Mouse (Mus musculus) R1 (cell line): ENCODE data around the gene Hdgf.

Experiments used
- DNase-seq: peaks from one replicate; pipeline ENCODE4 v3.0.0-alpha.2; 2018; ENCODE audit warnings: low read depth, low spot score

Hdgf gene

GRCm38 (mm10) chr3:87909381-87909780 is 3.3 kb downstream of the Hdgf start:
- no peak for DNase-seq

DNA sequence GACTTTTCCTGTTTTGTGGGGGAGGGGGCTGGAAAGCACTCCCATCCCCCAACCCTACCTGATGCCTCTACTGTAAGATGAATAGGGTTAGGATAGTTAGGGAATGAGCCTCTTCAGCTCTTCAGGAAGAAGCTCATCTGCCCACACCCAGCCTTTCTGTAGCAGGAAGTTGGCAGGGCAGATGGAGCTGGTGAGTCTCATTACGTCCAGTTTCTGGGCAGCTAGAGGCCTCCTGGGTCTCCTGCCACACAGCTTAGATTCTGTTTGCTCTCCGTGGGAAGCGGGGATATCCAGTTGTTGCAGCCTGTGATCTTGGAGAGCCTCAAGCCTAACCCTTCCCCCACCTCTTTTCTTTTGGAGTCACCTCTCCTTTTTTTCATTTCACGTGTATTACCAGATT is 3.8 kb downstream of the Hdgf start:
- peak; percentile 57 for DNase-seq

GRCm38 (mm10) chr3:87910573-87911141 is 4.5 kb downstream of the Hdgf start:
- peak; percentile 100 for DNase-seq

DNA sequence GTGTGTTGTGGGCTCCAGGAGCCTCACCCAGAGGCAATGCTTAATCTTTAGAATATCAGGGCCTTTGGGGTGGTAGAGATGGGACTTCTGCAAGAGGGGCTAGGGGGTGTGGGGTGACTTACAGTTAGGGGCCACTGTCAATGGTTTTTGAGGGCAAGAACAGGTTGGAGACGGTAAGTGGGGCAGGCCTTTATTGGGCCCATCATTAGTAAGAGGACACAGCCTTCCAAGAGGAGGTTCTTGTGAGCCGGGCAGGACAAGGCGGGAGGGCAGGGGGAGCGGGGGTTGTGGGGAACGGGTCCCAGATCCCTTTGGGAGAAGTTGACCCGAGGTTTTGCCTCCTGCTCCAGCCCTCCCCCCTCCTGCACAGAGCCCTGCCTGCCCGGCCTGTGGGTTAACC is 7.4 kb downstream of the Hdgf start:
- DNase-seq, result no peak

GRCm38 (mm10) chr3:87913891-87914290 is 7.8 kb downstream of the Hdgf start:
- DNase-seq, result no peak

DNA sequence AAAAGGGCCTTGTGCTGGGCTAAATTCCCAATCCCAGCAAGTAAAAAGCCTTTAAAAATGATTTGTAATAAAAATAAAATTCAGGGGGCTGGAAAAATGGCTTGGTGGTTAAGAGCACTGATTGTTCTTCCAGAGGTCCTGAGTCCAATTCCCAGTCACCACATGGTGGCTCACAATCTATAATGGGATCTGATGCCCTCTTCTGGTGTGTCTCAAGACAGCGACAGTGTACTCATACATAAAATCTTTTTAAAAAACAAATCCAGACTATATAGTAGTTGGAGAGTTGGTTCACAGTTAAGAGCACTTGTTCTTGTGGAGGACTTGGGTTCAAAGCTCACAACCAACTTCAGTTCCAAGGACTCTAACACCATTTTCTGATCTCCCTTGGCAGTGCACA is 10.9 kb downstream of the Hdgf start:
- no peak for DNase-seq

- no peak for DNase-seq
Observed at GRCm38 (mm10) chr3:87918551-87918950, 12.4 kb downstream of the Hdgf start.

DNA sequence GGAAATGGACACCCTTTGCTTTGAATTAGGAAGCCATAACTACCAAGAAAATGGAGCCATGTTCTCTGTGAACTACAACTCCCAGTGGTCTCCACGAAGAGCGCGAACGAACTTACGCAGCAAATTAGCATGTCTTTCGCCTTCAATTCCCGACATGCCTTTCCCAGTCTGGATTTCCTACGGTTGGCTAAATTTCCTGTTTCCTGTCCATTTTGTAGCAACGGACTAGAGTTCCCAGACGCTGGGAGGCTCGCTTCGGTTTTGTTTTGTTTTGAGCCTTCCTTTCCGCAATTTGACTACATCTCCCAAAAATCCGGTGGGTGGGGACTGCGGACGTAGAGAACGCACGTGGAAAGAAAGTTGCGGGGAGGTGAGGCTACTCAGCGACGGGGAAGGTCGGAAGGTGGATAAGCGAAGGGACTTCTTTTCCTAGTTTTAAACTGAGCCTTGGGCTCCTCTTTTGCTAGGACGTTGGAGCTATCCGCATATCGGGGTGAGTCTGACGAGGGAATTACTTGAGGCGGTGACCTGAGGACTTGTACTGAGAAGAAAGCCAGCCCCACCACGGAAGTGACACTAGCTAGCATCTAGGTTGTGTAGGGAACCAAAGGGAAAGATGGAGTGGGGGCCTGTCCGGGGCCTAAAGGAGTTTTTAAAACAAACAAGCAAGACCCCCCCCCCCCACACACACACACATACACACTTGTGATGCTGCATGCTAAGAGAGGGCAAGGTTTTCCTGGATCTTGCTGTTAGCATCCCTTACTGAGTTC is 13.4 kb downstream of the Hdgf start, which contains the start of gene Mrpl24:
TSS of gene Mrpl24 (plus strand) at position 171 of the 773 bp plus-strand sequence.
- DNase-seq, result peak; percentile 98

- no peak for DNase-seq
Observed at GRCm38 (mm10) chr3:87920270-87920943, 14.3 kb downstream of the Hdgf start.

DNA sequence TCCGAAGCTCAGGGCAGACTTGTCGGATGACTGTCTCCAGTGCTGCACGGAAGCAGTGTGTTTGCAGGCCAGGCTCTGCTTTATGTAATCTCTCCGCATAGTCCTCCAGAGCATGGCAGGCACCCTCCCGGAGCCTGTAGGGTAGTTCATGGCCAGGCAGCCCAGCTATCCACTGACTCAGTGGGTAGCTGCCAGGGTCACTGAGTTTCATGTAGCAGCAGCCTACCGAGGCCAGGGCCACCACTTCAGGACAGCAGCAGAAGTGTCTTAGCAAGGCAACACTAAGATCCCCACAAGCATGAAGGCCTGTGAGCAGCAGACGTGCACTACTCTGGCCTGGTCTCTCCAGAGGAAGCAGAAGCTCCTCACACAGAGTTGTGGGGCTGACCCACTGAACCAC is 18.9 kb downstream of the Hdgf start:
- no peak for DNase-seq

DNA sequence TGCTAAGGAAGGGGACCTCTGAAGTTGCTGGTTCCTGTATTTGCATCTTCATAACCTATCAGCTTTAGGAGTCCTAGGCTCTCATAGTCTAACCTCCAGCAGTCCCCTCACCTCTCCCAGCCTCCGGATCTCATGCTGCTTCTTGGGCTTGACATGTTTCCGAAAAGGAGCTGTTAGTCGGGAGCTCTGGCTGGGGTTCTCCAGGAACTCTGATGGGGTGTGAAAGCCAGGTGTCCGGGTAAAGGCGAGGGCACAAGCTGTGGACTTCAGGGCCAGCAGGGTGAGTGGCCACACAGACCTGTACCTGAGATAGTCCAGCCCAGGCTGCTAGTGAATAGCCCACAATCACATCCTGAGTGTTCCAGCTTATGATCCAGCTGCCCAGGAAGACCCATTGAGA is 21.3 kb downstream of the Hdgf start:
- no peak for DNase-seq

GRCm38 (mm10) chr3:87929341-87930077 is 23.4 kb downstream of the Hdgf start:
- no peak for DNase-seq

- DNase-seq, result peak; percentile 98
Observed at GRCm38 (mm10) chr3:87930078-87930795, 24.1 kb downstream of the Hdgf start, which contains the start of the genes Isg20l2 and Rrnad1. Gene Isg20l2 (plus strand): TSS chr3:87930314. Gene Rrnad1 (minus strand): TSS chr3:87930717.

GRCm38 (mm10) chr3:87934026-87934425 is 27.9 kb downstream of the Hdgf start:
- no peak for DNase-seq

GRCm38 (mm10) chr3:87934501-87934900 is 28.4 kb downstream of the Hdgf start:
- DNase-seq, result no peak

DNA sequence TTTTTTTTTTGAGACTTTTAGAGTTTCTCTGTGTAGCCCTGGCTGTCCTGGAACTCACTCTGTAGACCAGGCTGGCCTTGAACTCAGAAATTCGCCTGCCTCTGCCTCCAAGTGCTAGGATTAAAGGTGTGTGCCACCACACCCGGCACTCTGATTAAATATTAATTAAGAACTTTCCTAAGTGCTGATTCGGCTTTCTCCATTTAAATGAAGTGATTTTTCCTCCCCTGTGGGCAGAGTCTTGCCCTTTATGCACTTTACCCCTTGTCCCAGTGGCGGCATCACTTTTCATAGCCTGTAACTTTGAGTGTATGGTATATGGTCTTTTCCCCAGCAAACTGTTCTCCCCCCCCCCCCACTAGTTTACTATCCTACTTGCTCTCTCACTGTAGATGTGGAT is 29.1 kb downstream of the Hdgf start:
- DNase-seq, result no peak

DNA sequence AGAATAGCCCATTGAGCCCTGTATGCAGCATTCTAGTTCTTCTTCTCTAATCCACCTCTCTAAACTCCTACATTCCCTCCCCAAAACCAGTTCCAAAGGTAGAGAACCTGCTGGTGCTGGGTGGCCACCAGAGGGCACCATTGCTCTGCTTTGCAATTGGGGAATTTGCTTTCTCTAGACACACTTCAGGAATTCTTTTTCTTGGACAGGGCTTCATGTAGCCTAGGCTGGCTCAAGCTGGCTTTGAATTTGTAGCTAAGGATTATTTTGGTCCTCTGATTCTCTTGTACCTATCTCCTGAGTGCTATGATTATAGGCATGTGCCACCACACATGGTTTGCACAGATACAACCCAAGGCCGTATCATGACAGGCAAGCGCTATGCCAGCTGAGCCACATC is 29.7 kb downstream of the Hdgf start:
- DNase-seq, result peak; percentile 88

DNA sequence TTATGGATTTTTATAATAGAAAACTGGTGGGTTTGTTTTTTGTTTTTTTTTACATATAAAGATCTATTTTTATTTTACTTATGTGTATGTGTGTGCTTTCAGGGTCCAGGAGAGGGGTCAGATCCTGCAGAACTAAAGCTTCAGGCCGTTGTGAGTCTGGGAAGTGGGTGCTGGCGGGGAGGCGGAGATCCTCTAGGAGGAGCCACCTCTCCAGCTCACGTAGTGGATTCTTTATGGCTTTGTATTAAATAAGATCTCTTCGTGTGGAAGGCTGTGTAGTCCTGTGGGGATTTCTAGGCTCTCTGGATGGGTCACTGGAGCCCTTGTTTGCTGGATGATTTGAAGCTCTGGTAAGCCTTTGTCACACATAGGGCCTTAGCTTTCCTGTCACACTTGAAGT is 34.5 kb downstream of the Hdgf start:
- no peak for DNase-seq

GRCm38 (mm10) chr3:87942471-87942870 is 36.4 kb downstream of the Hdgf start:
- DNase-seq, result no peak

DNA sequence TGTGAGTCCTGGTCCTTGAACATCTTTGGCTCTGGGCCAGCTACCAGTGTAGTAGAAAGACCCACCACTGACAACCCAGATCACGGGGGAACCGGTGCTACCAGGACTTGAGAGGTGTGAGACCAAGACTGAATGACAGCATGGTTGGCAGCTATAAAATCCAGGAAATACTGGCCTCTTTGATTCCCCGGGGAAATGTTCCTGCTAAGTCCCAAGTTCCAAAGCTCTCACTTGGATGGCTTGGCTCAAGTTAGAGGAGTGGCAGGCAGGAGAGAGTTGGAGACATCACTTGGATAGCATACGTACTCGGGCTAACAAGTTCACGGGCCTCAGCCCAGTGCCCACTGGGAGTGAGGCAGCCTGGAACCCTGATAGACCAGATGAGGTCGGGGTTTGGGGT is 37.5 kb downstream of the Hdgf start:
- DNase-seq, result no peak

GRCm38 (mm10) chr3:87944838-87945600 is 38.9 kb downstream of the Hdgf start:
- DNase-seq, result no peak
